Mouse (Mus musculus): ENCODE measurements around the gene Faah.

DNA sequence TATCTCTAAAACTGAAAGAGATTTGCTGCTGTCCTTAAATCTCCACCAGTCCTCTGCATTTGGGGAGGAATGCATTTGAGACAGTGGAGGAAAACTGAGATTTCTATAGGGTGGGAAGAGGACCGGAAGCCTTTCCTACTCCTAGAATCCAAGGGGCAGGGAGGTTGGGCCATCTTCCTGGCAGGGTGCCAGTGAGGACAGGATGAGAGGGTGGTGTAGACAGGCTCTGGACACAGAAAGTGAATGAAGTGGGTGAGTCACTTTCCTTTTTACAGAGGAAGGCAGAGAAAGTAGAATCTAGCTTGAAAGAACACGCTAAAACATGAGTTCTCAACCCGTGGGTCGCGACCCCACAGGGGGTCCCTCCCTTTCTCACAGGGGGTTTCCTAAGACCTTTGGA, 53.3 kb downstream of the Faah start:
- TF ChIP-seq CTCF (IDR thresholded peaks at IDR 0.05; ENCODE audit: control insufficient read depth, insufficient read depth, low read length) (no peak), POLR2A (IDR thresholded peaks at IDR 0.05; ENCODE audit: borderline replicate concordance, control insufficient read depth, low read depth, low read length) (no peak)

Data from bone marrow, adult 2 months (tissue).